Mouse (Mus musculus) regulatory T cell (primary cell): ENCODE measurements around the gene Scg3.
"Not testable (repeated sequence)": the region's sequence is repeated elsewhere in the genome, so short reads cannot be mapped to it uniquely, and the experiment has no call there.

Source experiments
- in situ Hi-C: fragments of 300-600 bp; cut with MboI, MseI; formaldehyde crosslinking; loops from one replicate; pipeline ENCODE4 v1.15.1; 2025; ENCODE audit warnings: high pct_unique_total_duplicates

Scg3 gene

DNA sequence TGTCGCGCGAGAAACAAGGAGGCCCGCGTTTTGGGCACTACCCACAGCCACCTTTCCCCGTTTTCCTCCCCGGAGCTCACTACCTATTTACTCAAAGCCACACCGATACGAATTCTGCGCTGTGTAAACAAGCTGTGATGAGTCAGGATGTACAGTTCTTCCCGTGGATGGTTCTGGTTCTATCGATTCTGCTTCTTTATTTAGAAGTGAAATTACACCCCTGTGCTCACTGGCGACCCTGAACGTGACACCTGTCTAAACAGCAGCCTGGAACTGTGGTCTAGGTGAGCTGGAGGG is 57.6 kb downstream of the Scg3 start:
- in situ Hi-C loops = no loop called here

DNA sequence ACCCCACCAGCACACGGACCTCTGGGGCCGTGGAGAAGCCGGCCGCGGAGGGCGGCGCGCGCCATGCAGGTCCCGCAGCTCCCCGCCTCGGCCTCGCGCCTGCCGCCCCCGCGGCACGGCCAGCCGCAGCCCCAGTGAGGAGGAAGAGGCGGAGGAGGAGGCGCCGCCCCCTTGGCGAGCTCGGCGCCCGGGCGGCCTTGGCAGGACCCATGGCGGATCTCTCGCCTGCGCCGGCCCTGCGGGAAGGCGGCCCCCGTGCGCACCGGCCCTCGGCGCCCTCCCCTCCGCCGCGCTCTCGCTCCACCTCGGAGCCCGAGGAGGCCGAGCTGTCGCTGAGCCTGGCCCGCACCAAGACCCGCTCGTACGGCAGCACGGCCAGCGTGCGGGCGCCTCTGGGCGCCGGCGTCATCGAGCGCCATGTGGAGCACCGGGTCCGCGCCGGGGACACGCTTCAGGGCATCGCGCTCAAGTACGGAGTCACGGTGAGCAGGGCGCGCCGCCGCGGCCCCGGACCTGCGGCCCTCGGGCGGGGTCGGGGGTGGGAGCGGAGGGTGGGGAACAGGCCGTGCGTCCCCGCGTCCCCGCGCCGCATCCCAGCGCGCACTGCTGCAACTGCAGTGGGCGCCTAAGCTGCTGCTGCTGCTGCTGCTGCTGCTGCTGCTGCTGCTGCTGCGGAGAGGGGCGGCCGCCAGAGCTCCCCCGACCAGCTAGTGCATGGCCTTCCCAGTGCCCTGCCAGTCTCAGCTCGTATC is 58.1 kb downstream of the Scg3 start, which contains the start of gene Lysmd2:
Gene Lysmd2 (plus strand): TSS at position 186 of the 752 bp plus-strand sequence.
- in situ Hi-C loops = no loop called here

DNA sequence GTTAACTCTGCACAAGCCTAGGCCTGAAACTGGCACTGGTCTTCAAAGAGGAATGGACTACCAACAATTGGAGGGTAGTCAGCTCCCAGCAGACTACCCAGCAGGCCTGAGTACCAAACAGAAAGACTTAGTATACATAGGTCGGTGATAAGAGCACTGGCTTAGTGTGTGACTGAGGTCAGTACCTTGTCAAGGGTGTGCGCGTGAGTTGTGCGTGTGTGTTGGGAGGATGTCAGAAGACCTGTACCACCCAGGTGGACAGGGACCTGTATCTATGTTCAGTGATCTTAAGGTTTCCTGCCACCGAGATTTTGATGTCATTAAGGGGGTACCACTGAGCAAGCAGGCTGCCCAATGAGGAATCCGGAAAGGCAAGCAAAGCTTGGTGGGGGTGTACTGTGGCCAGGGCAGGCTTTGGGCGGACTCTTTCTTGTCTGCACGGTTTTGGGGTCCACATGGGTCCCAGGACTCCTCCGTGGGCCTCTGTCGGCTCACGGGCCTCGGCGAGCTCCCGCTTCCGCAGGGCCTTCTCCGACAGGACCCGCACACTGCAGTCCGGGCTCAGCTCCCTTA is 58.8 kb downstream of the Scg3 start:
- in situ Hi-C loops = no loop called here

DNA sequence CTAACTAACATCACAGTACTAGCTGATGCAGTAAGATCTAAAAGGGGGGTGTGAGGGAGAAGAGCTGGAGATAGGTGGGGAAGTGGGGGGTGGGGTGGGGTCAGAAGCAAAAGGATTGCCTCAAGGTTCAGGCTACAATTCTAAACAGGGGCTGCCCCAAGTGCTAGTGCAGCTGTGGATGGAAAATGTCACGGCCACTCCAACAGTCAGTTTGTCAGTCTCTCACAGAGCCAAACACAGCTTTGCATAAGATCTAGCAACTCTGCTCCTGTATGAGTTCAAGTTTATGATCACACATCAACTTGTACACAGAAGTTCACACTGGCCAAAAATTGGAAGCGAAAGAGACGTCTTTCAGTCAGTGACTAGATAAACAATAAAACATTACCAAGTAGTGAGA is 62.4 kb downstream of the Scg3 start:
- in situ Hi-C loops = no loop called here

DNA sequence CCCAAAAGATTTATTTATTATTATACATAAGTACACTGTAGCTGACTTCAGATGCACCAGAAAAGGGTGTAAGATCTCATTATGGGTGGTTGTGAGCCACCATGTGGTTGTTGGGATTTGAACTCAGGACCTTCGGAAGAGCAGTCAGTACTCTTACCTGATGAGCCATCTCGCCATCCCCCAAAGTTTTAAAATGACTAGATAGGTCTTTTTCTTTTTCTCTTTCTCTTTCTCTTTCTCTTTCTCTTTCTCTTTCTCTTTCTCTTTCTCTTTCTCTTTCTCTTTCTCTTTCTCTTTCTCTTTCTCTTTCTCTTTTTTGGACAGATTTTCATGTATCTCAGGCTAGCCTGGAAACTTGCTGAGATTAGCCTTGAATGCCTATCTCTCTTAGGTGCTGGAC is 64.1 kb downstream of the Scg3 start:
- in situ Hi-C loops = not testable (repeated sequence)

DNA sequence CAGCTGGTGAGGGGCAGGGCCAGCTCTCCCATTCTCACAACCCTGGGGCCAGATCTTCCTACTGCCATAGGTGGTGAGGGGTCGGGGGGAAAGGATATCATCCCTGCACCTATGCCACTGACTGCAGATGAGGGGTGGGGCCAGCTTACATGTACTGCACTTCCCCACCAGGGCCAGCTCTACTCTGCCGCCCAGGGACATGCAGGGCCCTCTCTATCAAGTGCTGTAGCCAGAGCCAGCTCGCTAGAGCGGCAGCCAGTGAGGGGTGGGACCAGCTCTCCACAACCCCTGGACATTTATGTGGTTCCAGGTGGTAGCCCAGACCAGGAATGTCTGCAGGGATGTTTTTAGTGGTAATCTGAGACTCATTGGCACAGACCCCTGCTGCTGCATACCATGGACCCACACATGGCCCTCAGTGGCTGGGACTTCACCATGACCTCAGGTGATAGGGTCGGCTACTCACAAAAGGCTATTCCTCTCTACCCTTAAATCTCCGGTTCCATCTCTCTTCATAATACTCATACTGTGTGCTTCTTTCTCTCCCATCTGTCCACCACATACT is 64.9 kb downstream of the Scg3 start:
- in situ Hi-C loops = no loop called here

DNA sequence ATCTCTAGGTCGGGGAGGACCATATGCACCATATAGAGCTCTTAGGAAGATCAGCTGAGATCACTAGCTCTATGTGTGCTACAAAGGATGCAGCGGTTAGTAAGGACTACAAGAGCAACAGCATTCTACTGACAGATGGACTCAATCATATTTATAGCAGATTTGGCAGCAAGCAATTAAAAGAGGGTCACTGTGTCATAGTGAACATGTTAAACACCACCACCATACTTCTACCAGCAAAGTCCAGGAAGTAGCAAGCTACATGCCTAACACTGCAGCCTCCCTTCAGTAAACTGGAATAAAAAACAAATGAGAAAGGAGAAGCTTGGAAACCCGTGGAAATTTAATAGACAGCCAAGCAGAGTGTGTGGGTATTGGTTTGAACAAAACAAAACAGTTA is 67.3 kb downstream of the Scg3 start:
- in situ Hi-C loops = no loop called here

DNA sequence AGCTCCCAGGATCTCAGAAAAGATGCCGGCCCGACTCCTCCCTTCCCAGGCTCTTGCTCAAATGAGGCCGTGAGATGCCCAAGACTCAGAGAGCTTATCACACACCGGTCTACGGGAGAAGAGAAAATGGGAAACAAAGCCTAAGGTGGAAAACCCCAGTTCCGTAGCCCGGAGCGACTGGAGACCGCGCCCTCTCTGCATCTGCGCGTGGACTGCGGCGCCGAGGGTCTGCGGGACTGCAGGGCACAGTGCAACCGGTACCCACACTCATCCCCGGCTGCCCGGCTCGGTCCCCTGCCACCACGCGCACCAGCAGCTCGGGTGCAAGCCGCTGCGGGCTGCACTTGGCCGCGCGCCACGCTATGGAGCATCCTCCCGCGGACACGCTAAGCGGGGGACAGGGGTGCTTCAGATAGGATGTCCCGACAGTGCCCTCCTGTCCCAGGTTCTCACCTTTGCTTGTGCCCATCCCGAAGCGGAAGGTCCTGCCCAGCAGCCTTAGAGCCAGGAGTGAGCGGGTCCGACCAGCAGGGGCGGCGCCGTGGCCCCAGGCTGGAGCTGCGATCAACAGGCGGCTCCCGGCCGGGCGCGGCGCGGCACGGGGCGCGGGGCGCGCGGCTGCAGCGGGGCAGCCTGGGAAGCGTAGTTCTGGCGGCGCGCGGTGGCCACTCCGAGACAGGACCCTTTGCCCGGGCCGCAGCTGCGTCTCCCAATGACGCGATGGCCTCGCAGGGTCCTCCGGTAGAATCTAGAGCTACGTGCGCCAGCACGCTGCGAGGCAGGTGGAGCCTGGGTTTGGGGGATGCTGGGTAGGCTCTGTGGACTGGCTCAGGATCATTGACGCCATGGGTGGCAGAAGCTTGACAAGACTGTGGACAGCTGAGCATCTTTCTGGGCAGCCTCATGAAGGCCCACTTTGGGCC is 73.0 kb downstream of the Scg3 start, which contains the start of gene Tmod2:
Gene Tmod2 (minus strand): TSS at position 755 of the 923 bp plus-strand sequence.
- in situ Hi-C loops = no loop called here

DNA sequence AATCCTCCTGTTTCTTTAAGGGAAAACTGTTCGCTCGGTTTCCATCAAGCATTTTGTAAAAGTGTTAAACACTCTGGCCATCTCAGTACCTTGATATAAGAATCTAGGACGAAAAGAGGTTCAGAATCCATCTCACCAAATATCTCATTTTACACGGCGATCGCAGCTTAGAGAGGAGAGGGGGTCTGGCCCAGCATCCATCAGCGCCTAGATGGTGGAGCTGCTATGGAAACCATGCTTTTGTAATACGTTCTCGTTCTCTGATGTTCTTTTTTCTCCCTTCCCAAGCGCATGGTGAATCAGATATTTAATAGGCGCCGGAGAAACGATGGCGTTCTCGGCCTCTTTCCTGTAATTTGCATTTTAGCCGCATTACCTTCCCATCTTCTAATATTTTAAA is 73.9 kb downstream of the Scg3 start:
- in situ Hi-C loops = no loop called here

DNA sequence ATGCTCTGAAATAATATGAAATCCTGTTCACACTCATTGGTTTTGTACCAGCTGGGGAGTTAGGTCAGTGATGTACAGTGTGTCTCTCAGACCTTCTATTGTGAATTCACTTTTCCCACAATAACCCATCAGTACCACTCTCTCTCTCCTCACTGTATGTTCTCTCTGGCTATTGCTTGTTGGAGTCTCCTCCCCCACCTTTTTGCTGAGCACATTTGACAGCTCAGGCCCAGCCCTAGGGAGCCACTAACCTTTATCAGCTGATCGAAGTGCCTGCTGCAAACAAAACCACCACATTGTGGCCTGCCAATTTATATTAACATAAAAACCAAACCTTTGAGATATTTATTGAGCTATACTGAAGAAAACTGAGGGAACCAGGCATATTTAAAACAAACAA is 74.4 kb downstream of the Scg3 start:
- in situ Hi-C loops = no loop called here

DNA sequence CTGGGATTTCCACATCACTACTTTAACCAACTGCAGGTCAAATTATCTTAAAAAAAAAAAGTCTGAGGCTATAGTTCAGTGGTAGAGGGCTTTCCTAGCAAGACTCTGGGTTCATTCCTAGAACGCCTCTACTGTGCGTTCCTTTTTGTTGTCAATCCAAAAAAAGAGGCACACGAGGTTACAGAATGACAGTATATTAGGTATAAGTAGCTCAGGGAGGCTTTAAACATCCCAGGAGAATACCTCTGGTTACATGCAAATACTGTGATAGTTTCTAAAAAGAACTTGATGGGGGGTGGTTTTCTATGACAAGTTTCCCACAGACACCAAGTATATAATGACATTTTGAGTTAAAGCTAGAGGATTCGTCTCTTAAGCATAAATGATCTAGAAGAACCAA is 76.4 kb downstream of the Scg3 start:
- in situ Hi-C loops = no loop called here

DNA sequence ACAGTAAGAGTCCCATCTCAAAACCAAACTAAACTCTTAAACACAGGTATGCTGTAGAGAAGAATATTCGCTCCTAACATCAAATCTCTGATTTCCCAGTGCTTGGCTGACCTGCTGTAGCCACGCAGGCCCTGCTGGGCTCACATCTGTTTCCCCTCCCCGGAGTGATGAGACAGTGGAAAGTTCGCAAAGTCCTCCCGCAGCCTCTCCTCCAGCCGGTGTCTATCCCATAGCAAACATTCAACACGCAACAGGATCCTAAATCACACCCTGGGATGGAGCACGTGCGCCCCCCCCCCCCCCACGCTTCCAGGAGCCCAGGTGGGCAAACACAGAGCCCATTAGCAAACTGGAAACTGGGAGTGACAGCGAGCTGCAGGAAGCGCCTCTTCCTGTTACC is 82.3 kb downstream of the Scg3 start:
- in situ Hi-C loops = no loop called here

DNA sequence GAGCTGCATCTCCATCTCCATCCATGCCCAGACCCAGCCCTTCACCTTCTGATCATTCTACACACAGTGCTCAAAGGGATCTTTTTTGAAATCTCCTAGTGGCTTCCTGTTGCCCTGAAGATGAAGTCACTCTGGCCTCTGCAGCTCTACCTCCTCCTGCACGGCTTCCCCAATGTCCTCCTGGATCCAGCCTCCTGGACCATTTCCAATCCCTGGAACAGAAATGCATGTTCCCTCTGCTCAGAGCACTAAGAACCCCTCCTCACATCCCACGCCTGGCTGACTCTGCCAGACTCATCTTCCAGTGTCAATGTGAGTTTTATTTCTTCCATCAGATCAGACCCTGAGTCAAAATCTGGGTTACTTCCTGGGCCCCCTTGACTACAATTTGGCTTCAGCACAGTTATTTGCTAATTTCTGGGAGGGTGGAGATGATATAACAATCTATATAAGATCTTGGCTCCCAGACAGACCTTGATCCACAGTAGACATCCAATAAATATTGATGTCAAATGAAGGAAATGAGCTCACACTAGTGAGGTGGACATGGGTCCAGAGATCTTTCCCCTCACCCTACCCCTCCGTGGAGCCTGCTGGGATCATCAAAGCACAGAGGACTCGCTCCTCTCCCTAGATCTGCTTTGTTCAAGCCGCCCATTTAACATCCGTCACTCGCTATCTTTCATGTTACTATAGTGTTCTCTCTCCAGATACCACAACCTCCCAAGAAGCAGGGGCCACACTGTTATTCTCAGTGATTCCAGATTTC is 83.5 kb downstream of the Scg3 start:
- in situ Hi-C loops = no loop called here

DNA sequence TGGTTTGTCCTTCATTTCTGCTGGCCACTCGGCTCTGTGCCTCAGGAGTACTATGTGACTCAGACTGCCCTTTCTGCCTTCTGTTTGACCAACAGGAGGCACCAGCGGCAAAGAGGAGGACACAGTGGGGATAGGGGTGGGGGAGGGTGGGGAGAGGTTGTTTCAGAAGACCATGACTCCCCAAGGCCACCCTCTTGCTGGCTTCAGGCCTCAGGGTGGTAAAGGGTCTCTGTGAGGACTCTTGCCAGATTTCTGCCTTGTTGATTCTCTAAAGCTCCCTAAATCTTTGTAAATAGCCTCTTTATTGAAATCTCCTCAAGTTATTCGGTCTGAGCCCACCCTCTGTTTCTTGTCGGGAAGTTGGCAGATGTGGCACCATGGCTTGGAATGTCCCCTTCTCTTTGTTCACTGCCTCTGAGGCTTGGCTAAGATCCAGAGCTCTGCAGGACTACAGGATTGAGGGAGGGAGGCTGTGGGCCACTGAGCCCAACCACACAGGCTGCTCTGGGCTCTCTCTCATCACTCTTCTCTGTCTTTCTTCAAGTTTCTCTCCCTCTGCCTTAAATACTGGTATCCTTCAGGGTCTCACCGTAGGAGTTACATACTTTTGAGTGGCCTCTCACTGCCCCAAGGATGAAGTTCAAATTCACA is 84.5 kb downstream of the Scg3 start:
- in situ Hi-C loops = no loop called here

DNA sequence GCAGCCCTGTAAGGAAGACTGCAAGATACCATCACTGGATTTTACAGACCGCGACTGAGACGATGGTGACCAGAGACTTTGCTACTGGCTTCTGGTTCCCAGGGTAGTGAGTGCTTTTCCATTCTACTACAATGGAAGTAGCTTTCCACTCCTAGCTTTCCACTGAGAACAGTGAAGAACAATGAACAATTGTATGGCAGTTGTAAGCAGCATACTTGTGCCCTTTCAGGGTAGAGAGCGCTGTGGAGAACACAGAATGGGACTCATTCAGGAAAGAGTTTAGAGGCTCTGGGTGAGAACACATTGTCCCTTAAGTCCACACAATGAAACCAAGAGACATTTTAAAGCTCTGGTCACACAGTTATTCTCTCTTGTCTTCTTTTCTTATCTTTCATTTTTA is 86.3 kb downstream of the Scg3 start:
- in situ Hi-C loops = no loop called here

DNA sequence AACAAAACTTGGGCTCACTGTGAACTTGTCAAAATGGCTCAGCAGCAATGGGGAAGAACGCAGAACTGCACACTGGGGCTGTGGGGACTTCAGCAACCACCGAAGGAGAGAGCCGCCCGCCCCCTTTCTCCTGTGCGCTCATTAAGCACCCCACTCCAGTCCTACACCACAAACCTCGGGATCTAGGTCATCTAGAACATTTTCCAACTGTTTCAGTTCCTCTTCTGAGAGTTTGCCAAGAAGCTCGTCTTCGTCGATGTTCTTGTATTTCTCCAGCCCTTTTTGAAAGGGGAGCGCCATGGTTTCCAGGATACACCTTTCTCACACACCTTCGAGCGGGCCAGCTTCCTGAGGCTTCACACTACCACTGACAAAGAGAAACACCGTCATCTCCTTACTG is 86.8 kb downstream of the Scg3 start:
- in situ Hi-C loops = no loop called here

DNA sequence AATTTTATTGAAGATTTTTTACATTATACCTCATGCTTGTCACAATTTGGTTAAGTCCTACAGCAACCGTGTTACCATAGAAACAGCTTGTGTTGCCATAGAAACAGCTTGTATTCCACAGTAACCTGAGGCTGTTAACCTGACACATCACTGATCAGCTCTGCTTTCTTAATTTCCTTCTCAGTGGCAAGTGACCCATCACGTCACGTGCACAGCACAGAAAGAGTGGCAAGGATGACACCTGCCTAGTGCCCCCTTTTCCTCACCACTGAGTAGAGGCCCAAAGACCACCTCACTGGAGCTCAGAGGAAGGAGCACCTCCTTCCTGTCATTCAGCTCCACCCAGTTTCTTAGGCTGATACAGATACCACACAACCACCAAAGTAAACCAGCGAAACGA is 90.4 kb downstream of the Scg3 start:
- in situ Hi-C loops = no loop called here
